Mouse (Mus musculus) neural tube, embryonic 10.5 days (tissue): ENCODE results near the gene Commd9.

Experiments used
- DNase-seq: peaks from one replicate; pipeline ENCODE4 v3.0.0-alpha.2; 2017; ENCODE audit warnings: low spot score; ENCODE audit errors: extremely low spot score

The Commd9 gene

DNA sequence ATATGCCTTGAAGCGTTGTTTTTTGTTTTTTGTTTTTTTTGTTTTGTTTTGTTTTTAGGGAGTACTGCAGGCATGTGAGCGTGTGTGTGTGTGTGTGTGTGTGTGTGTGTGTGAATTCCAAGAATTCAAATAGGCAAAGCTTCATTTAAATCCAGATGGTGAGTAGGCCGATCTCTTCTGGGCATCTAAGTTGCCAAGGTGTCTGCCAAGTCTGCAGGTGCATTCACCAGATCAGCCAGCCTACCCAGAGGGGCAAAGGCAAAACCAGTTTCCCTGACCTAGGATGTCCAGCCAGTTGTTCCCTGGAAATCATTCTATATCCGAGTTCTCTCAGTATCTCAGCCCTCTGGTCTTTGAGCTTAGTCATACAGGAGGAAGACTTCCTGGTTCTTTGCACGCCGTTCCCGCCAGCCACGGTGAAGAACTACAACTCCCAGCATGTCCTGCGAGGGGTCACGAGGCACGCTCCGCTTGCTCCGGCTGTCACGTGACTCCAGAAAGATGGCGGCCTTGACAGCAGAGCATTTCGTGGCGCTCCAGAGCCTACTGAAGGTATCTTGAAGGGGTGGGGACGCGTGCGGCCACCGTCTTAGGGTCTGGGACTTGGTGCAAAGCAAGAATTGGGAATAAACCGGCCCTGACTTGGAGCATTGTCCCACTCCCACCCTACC, at the start of gene Commd9:
Gene Commd9, plus strand, starts transcription at position 480 of the 671 bp plus-strand sequence.
- peak; percentile 92 for DNase-seq

DNA sequence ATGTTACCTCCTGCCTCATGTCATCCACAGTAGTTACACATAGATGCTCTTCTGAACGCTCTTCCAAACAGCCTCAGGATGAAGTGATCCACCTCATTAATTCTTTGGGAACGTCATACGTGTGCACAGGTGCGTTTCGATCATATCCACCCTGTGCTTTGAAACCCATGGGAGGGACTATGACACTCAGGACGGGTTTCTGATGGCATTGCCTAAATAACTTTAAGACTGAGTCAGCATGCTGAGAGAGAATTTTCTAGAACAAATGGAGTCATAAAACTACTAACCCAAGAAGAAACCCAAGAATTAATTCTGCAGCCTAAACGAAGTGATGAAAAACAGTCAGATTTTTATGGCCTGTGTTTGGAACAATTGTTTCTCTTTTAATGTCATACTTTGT, 43.3 kb upstream of the Commd9 start:
- DNase-seq: no peak

- no peak for DNase-seq
Measured at GRCm38 (mm10) chr2:101854792-101855191, 31.3 kb upstream of the Commd9 start.

- no peak for DNase-seq
Measured at GRCm38 (mm10) chr2:101856174-101856573, 29.9 kb upstream of the Commd9 start.

DNA sequence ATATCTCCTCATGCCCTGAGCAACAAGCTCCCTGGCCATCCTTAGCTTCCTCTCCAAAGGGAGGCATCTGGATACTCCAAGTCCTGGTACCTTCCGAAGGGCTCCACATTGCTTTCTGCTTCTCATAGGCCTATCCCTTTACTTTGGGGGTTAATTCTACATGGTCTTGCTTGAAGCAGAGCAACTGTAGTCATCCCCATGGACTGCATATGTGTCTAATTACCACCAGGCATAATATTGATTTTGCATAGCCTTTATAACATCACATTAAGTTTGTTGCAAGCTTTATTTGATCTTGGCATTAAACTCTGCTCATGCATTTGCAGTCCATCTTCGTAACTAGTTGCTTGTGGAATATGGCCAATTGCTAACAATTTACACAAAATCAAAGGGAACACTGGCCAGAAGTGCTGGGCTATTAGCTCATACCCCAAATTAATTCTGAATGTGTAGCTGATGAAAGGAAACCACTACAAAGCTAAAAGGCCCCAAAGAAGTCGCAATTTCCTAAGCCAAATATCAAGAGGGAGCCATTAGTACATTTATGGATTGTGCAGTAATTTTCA, 25.0 kb upstream of the Commd9 start:
- no peak for DNase-seq

GRCm38 (mm10) chr2:101862219-101863123, 23.6 kb upstream of the Commd9 start:
- DNase-seq: no peak

- DNase-seq: no peak
Measured at GRCm38 (mm10) chr2:101868683-101869082, 17.4 kb upstream of the Commd9 start.

- DNase-seq: peak; percentile 44
Measured at GRCm38 (mm10) chr2:101871179-101871578, 14.9 kb upstream of the Commd9 start.

- no peak for DNase-seq
Measured at GRCm38 (mm10) chr2:101881471-101882162, 4.4 kb upstream of the Commd9 start.

DNA sequence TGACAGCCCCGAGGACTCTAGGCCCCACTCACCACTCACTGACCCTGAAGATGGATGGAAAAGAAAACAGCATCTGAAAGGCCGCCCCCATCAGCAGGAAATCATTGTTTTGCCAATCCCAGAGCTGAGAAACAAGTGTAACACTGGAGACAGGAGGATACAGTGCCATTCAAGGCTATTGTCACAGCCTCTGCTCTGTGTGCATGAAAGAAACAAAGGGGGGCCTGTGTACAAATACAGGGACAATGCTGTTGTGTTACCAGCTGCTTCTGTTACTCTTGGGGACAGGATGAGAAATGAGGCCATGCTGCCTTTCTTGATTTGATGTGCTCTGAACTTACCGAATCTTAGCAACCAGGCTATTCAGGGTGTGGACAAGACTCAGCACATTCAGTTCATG, 3.0 kb upstream of the Commd9 start, which contains the start of gene Prr5l:
Gene Prr5l, minus strand, starts transcription at position 30 of the 400 bp plus-strand sequence.
- no peak for DNase-seq

GRCm38 (mm10) chr2:101884286-101884685, 1.8 kb upstream of the Commd9 start:
- DNase-seq: no peak

DNA sequence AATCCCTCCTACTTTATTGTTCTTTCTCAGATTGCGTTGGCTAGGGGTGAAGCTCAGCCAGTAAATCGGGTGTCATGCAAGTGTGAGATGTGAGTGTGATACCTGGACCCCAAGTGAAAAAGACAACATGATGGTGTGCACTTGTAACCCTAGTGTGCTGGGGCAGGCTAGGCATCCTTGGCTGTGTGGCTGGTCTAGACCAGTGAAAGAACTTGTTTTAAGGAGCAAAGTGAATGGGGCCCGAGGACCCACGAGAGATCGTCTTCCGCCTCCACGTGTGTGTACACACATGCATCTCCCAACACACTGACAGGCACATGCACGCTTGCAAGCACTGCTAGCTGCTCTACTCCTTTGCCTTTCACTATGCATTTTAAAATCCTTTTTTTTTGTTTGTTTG, 2.8 kb downstream of the Commd9 start:
- DNase-seq: no peak

DNA sequence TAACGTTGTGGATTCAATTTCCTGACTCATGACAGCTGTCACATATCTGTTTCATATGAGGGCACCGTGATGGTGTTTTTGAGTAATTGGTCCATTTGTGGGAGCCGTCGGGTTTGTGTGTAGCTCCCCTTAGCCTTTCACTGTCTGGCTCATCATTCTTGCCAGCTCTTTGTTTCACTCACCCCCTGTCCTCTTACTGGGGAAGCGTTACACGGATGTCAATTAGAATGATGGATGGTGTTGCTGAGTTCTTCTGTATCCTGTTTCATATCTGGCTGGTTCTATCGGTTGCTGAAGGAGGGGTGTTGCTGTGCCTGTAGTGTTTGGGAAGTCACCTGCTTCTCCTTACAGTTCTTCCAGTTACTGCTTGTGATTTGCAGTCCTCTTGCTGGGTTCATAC, 5.1 kb downstream of the Commd9 start:
- DNase-seq: no peak

- no peak for DNase-seq
Measured at GRCm38 (mm10) chr2:101894126-101894525, 8.1 kb downstream of the Commd9 start.

- no peak for DNase-seq
Measured at GRCm38 (mm10) chr2:101896425-101897204, 10.6 kb downstream of the Commd9 start.

- no peak for DNase-seq
Measured at GRCm38 (mm10) chr2:101902196-101902595, 16.1 kb downstream of the Commd9 start.

- DNase-seq: peak; percentile 87
Measured at GRCm38 (mm10) chr2:101905534-101906378, 19.7 kb downstream of the Commd9 start.

GRCm38 (mm10) chr2:101906379-101906690, 20.3 kb downstream of the Commd9 start:
- DNase-seq: no peak

GRCm38 (mm10) chr2:101907386-101908022, 21.5 kb downstream of the Commd9 start:
- DNase-seq: no peak
